Mouse (Mus musculus) heart, embryonic 13.5 days (tissue): ENCODE measurements around the gene Olfr572. TPM values are rescaled to one million over a fixed set of nuclear protein-coding genes. Genes with fewer than 3 reads are reported as not detected.

Source experiments
- ATAC-seq: fragments of 200-750 bp; cut with Nextera tagmentation; 2 replicates; pipeline ENCODE4 v1.8.0; 2017; ENCODE audit warnings: moderate TSS enrichment; ENCODE audit not compliant: insufficient number of reproducible peaks, low FRiP score, low TSS enrichment; ENCODE audit errors: extremely low read depth
- H3K27ac ChIP-seq: fragments of 300-500 bp; sonication (generic); replicated peaks from 2 replicates; pipeline ENCODE4 v1.5.1; 2015; ENCODE audit warnings: moderate library complexity, mild to moderate bottlenecking, inconsistent platforms
- H3K27me3 ChIP-seq: fragments of 300-500 bp; sonication (generic); replicated peaks from 2 replicates; pipeline ENCODE4 v1.6.1; 2015; ENCODE audit warnings: mild to moderate bottlenecking, inconsistent platforms
- H3K36me3 ChIP-seq: fragments of 300-500 bp; sonication (generic); 2 replicates; pipeline ENCODE4 v1.6.1; 2015; ENCODE audit warnings: mild to moderate bottlenecking, inconsistent platforms
- H3K4me1 ChIP-seq: fragments of 300-500 bp; sonication (generic); 2 replicates; pipeline ENCODE4 v1.6.1; 2015; ENCODE audit warnings: inconsistent platforms
- H3K4me2 ChIP-seq: fragments of 300-500 bp; sonication (generic); 2 replicates; pipeline ENCODE4 v1.6.1; 2015; ENCODE audit warnings: inconsistent platforms, mild to moderate bottlenecking, moderate library complexity
- H3K4me3 ChIP-seq: fragments of 300-500 bp; sonication (generic); 2 replicates; pipeline ENCODE4 v1.5.1; 2015; ENCODE audit warnings: moderate library complexity, mild to moderate bottlenecking, inconsistent platforms
- H3K9ac ChIP-seq: fragments of 300-500 bp; sonication (generic); 2 replicates; pipeline ENCODE4 v1.6.1; 2015; ENCODE audit warnings: inconsistent platforms, mild to moderate bottlenecking, moderate library complexity
- H3K9me3 ChIP-seq: fragments of 300-500 bp; sonication (generic); 2 replicates; pipeline ENCODE4 v1.6.1; 2016; ENCODE audit warnings: inconsistent platforms
- WGBS: fragments of 180-500 bp; shearing (Covaris S2); methylation state at CpG from one replicate; pipeline ENCODE4 v1.1.7; 2015; ENCODE audit warnings: mixed read lengths; 5-methylcytosine and 5-hydroxymethylcytosine counted together
- polyA plus RNA-seq: library from polyadenylated mRNA; unstranded; fragments of >200 nt; fragmentation: Nextera tagmentation; extraction: Ambion mirVana; gene quantifications from 2 replicates; pipeline ENCODE4 v1.2.1, GENCODE M21; 2015

Gene Olfr572
- polyA plus RNA-seq, 1 experiment from 2014 or later = not detected

DNA sequence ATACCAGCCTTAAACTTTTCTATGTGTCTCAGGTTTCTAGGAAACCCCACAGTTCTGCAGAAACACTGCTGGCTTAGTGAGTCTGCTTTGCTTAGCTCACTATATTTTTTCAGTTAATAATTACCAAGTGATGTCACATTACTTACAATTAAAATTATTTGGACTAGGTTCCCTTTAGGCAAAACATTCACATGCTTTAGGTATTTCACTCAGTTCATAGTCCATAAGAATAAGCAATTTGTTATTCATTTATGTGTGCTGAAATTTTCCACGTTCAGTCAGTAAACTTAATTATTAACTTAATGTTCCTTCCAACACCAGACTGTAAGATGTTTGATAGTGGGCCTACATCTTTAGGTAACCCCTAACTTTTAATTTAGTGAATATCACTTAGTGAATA is 26.5 kb downstream of the Olfr572 start:
- H3K4me3 ChIP-seq = no peak overlapping the region
- H3K36me3 ChIP-seq = no peaks in the 10 kb centered on the region
- H3K27me3 ChIP-seq = no peaks in the 10 kb centered on the region
- no peak for ATAC-seq
- WGBS = 72% methylated on average over 1 of the region's 1 CpGs
- H3K4me2 ChIP-seq = no peak overlapping the region
- H3K9ac ChIP-seq = no peak overlapping the region
- no peaks in the 10 kb centered on the region for H3K9me3 ChIP-seq
- H3K4me1 ChIP-seq = no peaks in the 10 kb centered on the region
- H3K27ac ChIP-seq = no peak overlapping the region

DNA sequence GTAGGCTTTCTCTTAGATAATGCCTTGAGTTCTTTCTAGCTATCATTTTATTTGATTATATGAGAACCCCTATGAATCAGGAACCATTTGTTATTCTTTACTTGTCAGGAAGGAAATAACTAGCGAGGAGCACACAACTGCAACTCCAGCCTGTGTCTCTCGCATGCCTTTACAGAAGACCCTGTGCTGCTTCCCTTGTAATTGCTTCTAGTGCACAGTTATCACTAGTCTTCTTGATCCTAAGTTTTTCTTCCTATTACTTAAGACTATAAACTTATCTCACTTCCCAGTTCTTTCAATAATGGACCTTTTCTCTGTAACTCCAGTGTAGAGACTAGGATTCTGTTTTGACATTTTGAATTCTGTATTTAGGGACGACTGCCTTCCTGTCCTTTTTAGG is 33.9 kb downstream of the Olfr572 start:
- H3K27ac ChIP-seq = 0 out of 2 replicates have a peak overlapping the region, but pooled peaks have one; percentile 15
- no peaks in the 10 kb centered on the region for H3K27me3 ChIP-seq
- WGBS = 64% methylated on average over 3 of the region's 3 CpGs
- H3K36me3 ChIP-seq = no peaks in the 10 kb centered on the region
- H3K9ac ChIP-seq = no peak overlapping the region
- no peaks in the 10 kb centered on the region for H3K9me3 ChIP-seq
- H3K4me2 ChIP-seq = no peak overlapping the region
- no peaks in the 10 kb centered on the region for H3K4me1 ChIP-seq
- no peak for ATAC-seq
- H3K4me3 ChIP-seq = no peak overlapping the region

DNA sequence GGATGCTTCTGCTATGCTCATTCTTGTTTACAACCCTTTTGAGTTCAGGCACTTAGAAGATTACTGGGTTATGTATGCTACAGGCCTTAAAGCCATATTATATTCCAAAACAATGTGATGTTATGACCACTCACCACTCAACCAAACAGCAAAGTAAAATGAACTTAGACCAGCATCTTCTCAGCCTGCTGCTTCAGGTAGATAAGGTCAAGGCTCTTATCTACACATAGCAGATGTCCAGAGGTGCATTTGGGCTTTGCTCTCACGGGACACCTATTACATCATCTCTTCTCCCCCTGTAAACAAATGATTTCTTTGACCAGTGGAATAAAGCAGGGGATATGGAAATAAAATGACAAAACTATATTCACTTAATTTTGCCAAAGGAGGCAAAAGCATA is 34.4 kb downstream of the Olfr572 start, which contains the start of gene Olfr575:
Gene Olfr575, minus strand, starts transcription at position 183 of the 400 bp plus-strand sequence.
- no peaks in the 10 kb centered on the region for H3K4me1 ChIP-seq
- H3K9me3 ChIP-seq = no peaks in the 10 kb centered on the region
- no peaks in the 10 kb centered on the region for H3K36me3 ChIP-seq
- 0 out of 2 replicates have a peak within 1 kb of the TSS, but pooled peaks have one; percentile 15 for H3K27ac ChIP-seq
- no peak within 1 kb of the TSS for H3K9ac ChIP-seq
- H3K4me2 ChIP-seq = no peak within 1 kb of the TSS
- WGBS = 39% methylated on average over 1 of the region's 1 CpGs
- no peak within 1 kb of the TSS for H3K4me3 ChIP-seq
- H3K27me3 ChIP-seq = no peaks in the 10 kb centered on the region
- ATAC-seq = peak; percentile 95

DNA sequence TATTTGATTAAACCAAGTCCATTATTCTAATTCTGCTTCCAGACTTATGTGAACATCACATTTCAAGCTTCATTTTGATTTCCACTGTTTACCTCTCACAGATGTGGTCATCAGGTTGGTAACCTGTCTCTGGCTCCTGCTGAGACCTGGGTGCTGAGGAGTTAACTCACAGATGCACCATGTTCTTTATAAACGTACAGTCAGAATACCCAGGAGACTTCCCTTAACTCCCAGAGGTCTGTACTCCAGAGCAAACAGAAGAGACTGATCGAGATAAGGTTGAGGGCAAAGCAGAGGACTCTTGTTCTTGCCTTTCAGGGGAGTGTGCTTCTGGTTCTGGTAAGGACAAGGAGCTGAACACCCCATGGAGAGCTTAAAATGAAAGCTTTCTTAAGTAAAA is 38.2 kb downstream of the Olfr572 start, which contains the start of gene Olfr576:
Gene Olfr576, plus strand, starts transcription at position 301 of the 400 bp plus-strand sequence.
- Histone ChIP-seq H3K9me3 (no peaks in the 10 kb centered on the region), H3K4me1 (peaks cover 3% of the 10 kb centered on the region), H3K36me3 (no peaks in the 10 kb centered on the region), H3K9ac (no peak within 1 kb of the TSS), H3K4me2 (no peak within 1 kb of the TSS), H3K27me3 (no peaks in the 10 kb centered on the region), H3K4me3 (no peak within 1 kb of the TSS), H3K27ac (no peak within 1 kb of the TSS)
- ATAC-seq = no peak
- 11% methylated on average over 2 of the region's 2 CpGs for WGBS

DNA sequence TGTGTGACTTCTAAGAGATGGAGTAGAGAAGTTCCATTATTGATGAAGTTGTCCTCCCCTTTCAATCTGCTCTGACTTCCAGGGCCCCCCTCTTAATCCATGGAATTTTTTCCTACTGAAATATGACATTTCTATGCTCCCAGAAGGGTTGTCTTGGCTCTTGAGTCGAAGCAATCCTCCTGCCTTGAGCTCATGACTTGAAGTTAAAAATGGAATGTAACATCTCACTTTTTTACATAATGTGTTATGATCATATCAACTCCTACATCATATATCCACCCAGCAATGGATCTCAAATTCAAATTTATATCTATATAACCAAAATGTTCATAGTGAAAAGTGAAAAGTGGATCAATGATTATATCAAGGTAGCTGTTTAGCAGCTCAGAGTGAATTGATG is 50.2 kb downstream of the Olfr572 start:
- Histone ChIP-seq H3K9ac (no peak overlapping the region), H3K4me2 (no peak overlapping the region), H3K4me3 (no peak overlapping the region), H3K4me1 (no peaks in the 10 kb centered on the region), H3K27me3 (no peaks in the 10 kb centered on the region), H3K27ac (no peak overlapping the region), H3K36me3 (no peaks in the 10 kb centered on the region), H3K9me3 (no peaks in the 10 kb centered on the region)
- WGBS = 55% methylated on average over 1 of the region's 1 CpGs
- no peak for ATAC-seq

DNA sequence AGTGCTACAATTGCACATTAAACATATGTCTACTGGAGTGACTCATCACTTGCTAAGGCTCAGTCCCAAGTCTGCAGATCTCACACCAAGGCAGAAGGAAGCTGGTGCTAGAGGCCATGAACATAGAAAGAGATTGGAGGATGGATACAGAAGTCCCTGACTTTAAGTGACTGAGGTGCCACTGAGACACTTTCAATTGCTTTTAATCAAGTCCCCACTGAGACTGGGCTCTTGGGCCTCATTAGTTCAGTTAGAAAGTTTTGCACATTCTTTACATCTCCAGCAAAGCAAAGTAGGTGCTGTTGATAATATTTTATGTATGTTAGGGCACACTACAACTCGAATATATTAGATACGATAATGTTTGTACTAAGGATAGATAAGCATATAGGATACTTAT is 51.6 kb downstream of the Olfr572 start, which contains the start of gene Olfr577:
Gene Olfr577, minus strand, starts transcription at position 101 of the 400 bp plus-strand sequence.
- H3K4me3 ChIP-seq = no peak within 1 kb of the TSS

More for the DNA sequence above, 51.6 kb downstream of the Olfr572 start, which contains the start of gene Olfr577:
- no peaks in the 10 kb centered on the region for H3K36me3 ChIP-seq
- no peak within 1 kb of the TSS for H3K9ac ChIP-seq
- no peak for ATAC-seq
- H3K27me3 ChIP-seq = no peaks in the 10 kb centered on the region
- 79% methylated on average over 2 of the region's 2 CpGs for WGBS
- no peaks in the 10 kb centered on the region for H3K4me1 ChIP-seq
- no peak within 1 kb of the TSS for H3K4me2 ChIP-seq
- no peaks in the 10 kb centered on the region for H3K9me3 ChIP-seq
- H3K27ac ChIP-seq = no peak within 1 kb of the TSS

Other genes starting within 250 kb of the Olfr572 start
- 11.3 and 12.1 TPM in 2 replicates for gene Trim68, start 237.1 kb upstream of the Olfr572 start, polyA plus RNA-seq
- not detected in 2 replicates for gene Olfr557, start 228.5 kb upstream of the Olfr572 start, polyA plus RNA-seq
- 0.05 TPM in 1 of 2 replicates, not detected in the other for gene Olfr558, start 222.2 kb upstream of the Olfr572 start, polyA plus RNA-seq
- gene Olfr33, start 205.3 kb upstream of the Olfr572 start, polyA plus RNA-seq = not detected in 2 replicates
- not detected in 2 replicates for gene Olfr559, start 196.9 kb upstream of the Olfr572 start, polyA plus RNA-seq
- gene Olfr560, start 165.0 kb upstream of the Olfr572 start, polyA plus RNA-seq = not detected in 2 replicates
- 0.16 TPM in 1 of 2 replicates, not detected in the other for gene Olfr78, start 164.9 kb upstream of the Olfr572 start, polyA plus RNA-seq
- not detected in 2 replicates for gene Olfr561, start 153.2 kb upstream of the Olfr572 start, polyA plus RNA-seq
- gene Olfr564, start 120.9 kb upstream of the Olfr572 start, polyA plus RNA-seq = not detected in 2 replicates
- gene Olfr566, start 65.6 kb upstream of the Olfr572 start, polyA plus RNA-seq = not detected in 2 replicates
- gene Olfr568, start 47.3 kb upstream of the Olfr572 start, polyA plus RNA-seq = not detected in 2 replicates
- not detected in 2 replicates for gene Olfr569, start 33.5 kb upstream of the Olfr572 start, polyA plus RNA-seq
- not detected in 2 replicates for gene Olfr570, start 29.8 kb upstream of the Olfr572 start, polyA plus RNA-seq
- gene Olfr571, start 6.9 kb upstream of the Olfr572 start, polyA plus RNA-seq = not detected in 2 replicates
- not detected in 2 replicates for gene Olfr573-ps1, start 18.2 kb downstream of the Olfr572 start, polyA plus RNA-seq
- gene Olfr574, start 24.1 kb downstream of the Olfr572 start, polyA plus RNA-seq = not detected in 2 replicates
- gene Olfr575, start 34.4 kb downstream of the Olfr572 start, polyA plus RNA-seq = not detected in 2 replicates
- not detected in 2 replicates for gene Olfr576, start 38.3 kb downstream of the Olfr572 start, polyA plus RNA-seq
- not detected in 2 replicates for gene Olfr577, start 51.5 kb downstream of the Olfr572 start, polyA plus RNA-seq
- not detected in 2 replicates for gene Olfr578, start 64.9 kb downstream of the Olfr572 start, polyA plus RNA-seq
- gene Olfr582, start 113.6 kb downstream of the Olfr572 start, polyA plus RNA-seq = not detected in 2 replicates
- gene Olfr583, start 126.9 kb downstream of the Olfr572 start, polyA plus RNA-seq = not detected in 2 replicates
- gene Olfr584, start 157.5 kb downstream of the Olfr572 start, polyA plus RNA-seq = not detected in 2 replicates
- gene Olfr585, start 173.3 kb downstream of the Olfr572 start, polyA plus RNA-seq = not detected in 2 replicates
- not detected in 2 replicates for gene Olfr586, start 201.2 kb downstream of the Olfr572 start, polyA plus RNA-seq
- gene Olfr588-ps1, start 216.5 kb downstream of the Olfr572 start, polyA plus RNA-seq = not detected in 2 replicates
- gene Olfr589, start 231.9 kb downstream of the Olfr572 start, polyA plus RNA-seq = not detected in 2 replicates